Mouse (Mus musculus) forebrain, postnatal 0 days (tissue): ENCODE results near the gene Thap4. TPM values are rescaled to one million over a fixed set of nuclear protein-coding genes. Genes with fewer than 3 reads are reported as not detected.

Experiments used
- ATAC-seq: fragments of 200-750 bp; cut with Nextera tagmentation; 2 replicates; pipeline ENCODE4 v1.8.0; 2017; ENCODE audit warnings: mild to moderate bottlenecking, moderate library complexity
- DNase-seq: peaks from one replicate; pipeline ENCODE4 v3.0.0-alpha.2; 2015
- H3K27ac ChIP-seq: fragments of 300-500 bp; sonication (generic); 2 replicates; pipeline ENCODE4 v1.5.1; 2014; ENCODE audit warnings: low read depth, mild to moderate bottlenecking, antibody characterized with exemption, low read length, moderate library complexity, mixed read lengths
- H3K27me3 ChIP-seq: fragments of 300-500 bp; sonication (generic); 2 replicates; pipeline ENCODE4 v1.6.1; 2014; ENCODE audit warnings: mild to moderate bottlenecking, low read length, mixed read lengths; ENCODE audit not compliant: insufficient read depth
- H3K36me3 ChIP-seq: fragments of 300-500 bp; sonication (generic); 2 replicates; pipeline ENCODE4 v1.6.1; 2014; ENCODE audit warnings: mild to moderate bottlenecking, moderate library complexity; ENCODE audit not compliant: insufficient read depth
- H3K4me1 ChIP-seq: fragments of 300-500 bp; sonication (generic); 2 replicates; pipeline ENCODE4 v1.6.1; 2014; ENCODE audit warnings: antibody characterized with exemption; ENCODE audit not compliant: insufficient read depth
- H3K4me2 ChIP-seq: fragments of 300-500 bp; sonication (generic); 2 replicates; pipeline ENCODE4 v1.6.1; 2014; ENCODE audit warnings: low read depth, mild to moderate bottlenecking, moderate library complexity
- H3K4me3 ChIP-seq: fragments of 300-500 bp; sonication (generic); 2 replicates; pipeline ENCODE4 v1.5.1; 2014; ENCODE audit warnings: low read depth, low read length, mixed read lengths
- H3K9ac ChIP-seq: fragments of 300-500 bp; sonication (generic); 2 replicates; pipeline ENCODE4 v1.6.1; 2014; ENCODE audit warnings: mild to moderate bottlenecking
- H3K9me3 ChIP-seq: fragments of 300-500 bp; sonication (generic); 2 replicates; pipeline ENCODE4 v1.6.1; 2016; ENCODE audit warnings: low read length
- CTCF ChIP-seq: sonication (generic); IDR thresholded peaks from 2 replicates; pipeline ENCODE4 v1.5.1; 2016; ENCODE audit warnings: antibody characterized with exemption, control low read depth, low read depth
- WGBS: fragments of 180-500 bp; shearing (Covaris S2); extraction: QIAGEN DNeasy Blood & Tissue Kit; methylation state at CpG from one replicate; pipeline ENCODE4 v1.1.7; 2014; 5-methylcytosine and 5-hydroxymethylcytosine counted together
- polyA plus RNA-seq: library from polyadenylated mRNA; unstranded; fragments of >200 nt; fragmentation: Nextera tagmentation; extraction: Ambion mirVana; gene quantifications from 2 replicates; pipeline ENCODE4 v1.2.1, GENCODE M21; 2015
- total RNA-seq: library from RNA; depleted of rRNA; stranded (reverse); fragments of >200 nt; gene quantifications from 2 replicates; pipeline ENCODE4 v1.2.3, GENCODE M21; 2014

The Thap4 gene
- total and polyA plus RNA-seq, 2 experiments from 2014 or later = 51.2 to 71.3 TPM

DNA sequence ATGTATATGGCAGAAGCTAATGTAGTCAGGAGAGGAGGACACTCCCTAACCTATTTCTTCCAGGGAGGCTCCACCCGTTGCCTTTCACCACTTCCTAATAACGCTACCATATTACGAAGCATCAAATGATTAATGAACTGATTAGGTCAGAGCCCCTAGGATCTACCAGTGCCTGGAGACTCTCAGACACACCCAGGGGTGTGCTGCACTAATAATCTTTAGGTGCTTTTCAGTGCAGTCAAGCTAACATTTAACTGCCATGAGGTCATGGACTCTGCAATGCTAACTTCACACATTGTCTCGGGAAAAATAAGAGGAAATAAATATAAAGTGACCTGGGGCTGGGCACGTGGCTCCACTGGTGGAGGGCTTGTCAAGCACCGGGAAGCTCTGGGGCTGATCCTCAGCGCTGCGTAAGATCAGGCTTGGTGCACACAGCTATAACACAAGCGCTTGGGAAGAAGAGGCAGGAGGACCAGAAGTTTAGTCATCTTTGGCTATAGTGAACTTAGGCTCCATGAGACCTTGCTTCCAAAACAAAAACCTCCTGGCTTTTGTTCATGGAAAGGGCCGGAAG, 51.1 kb downstream of the Thap4 start:
- ATAC-seq = no peak
- no peaks in the 10 kb centered on the region for H3K9me3 ChIP-seq
- H3K4me3 ChIP-seq = no peak overlapping the region
- no peak for TF ChIP-seq CTCF
- no peak for DNase-seq
- H3K36me3 ChIP-seq = peaks cover 23% of the 10 kb centered on the region
- H3K27me3 ChIP-seq = no peaks in the 10 kb centered on the region
- no peak overlapping the region for H3K4me2 ChIP-seq
- H3K4me1 ChIP-seq = no peaks in the 10 kb centered on the region
- 95% methylated on average over 10 of the region's 10 CpGs for whole genome bisulfite sequencing
- H3K27ac ChIP-seq = no peak overlapping the region
- H3K9ac ChIP-seq = no peak overlapping the region

DNA sequence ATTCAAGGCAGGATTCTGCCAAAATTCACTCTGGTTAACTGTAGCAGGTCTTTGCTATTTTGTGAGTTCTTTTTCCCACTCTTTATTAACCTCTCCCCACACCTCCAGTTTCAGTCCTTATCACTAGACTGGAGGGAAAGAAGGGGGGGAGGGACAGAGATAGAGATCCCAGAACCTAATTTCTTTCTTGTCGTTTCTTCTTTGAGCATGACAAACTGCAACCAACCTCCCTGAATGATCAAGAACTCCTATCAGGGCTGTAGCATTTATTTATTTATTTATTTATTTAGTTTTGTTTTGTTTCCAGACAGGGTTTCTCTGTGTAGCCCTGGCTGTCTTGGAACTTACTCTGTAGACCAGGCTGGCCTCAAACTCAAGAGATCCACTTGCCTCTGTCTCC, 52.6 kb downstream of the Thap4 start:
- ATAC-seq (no peak), DNase-seq (no peak)
- H3K9me3 ChIP-seq = no peaks in the 10 kb centered on the region
- no peak overlapping the region for H3K4me3 ChIP-seq
- no peak overlapping the region for H3K4me2 ChIP-seq
- no peak for TF ChIP-seq CTCF
- no peaks in the 10 kb centered on the region for H3K4me1 ChIP-seq
- WGBS = 93% methylated on average over 1 of the region's 1 CpGs
- peaks cover 22% of the 10 kb centered on the region for H3K36me3 ChIP-seq
- H3K27ac ChIP-seq = no peak overlapping the region
- H3K27me3 ChIP-seq = no peaks in the 10 kb centered on the region
- no peak overlapping the region for H3K9ac ChIP-seq

DNA sequence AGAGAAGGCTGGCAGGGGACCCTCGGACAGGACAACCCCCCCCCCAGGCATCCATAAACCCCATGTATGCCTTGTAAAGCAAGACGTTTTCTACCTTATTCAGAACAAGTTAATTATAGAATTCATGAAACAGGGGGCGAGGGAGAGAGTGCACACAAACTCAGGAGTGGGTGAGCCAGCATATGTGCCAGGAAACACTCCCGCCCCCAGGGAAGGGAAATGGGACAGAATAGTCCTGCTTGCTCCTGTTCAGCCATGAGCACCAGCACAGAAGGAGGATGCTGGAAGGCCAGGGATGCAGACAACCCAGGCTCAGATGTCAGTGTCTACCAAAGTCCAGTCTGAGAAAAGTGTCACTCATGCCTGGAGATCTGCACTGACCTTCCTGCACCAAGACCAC, 55.5 kb downstream of the Thap4 start:
- TF ChIP-seq CTCF = no peak
- 70% methylated on average over 4 of the region's 4 CpGs for WGBS
- ATAC-seq = no peak

DNA sequence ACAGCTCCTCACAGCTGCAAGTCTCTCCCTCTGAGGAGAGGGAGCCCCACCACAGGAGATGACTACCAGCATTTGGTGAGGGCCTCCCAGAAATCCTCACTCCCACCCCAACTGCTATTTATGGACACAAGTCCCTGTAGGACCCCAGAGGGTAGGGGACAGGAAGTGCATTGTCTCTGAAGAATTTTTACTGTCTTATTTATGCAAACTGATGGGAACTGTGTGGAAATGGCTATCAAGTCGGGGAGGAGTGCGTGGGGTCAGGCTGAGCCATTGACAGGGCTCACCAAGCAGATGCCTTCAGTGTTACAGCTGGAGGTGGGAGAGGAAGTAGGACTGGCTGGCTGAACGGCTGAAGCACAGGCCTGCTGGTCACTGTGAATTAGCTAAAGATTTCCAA, 57.3 kb downstream of the Thap4 start:
- no peak for TF ChIP-seq CTCF
- no peak overlapping the region for H3K4me2 ChIP-seq
- H3K4me3 ChIP-seq = no peak overlapping the region
- H3K9ac ChIP-seq = no peak overlapping the region
- H3K27ac ChIP-seq = no peak overlapping the region
- H3K36me3 ChIP-seq = peaks cover 19% of the 10 kb centered on the region
- H3K4me1 ChIP-seq = no peaks in the 10 kb centered on the region
- no peaks in the 10 kb centered on the region for H3K27me3 ChIP-seq
- no peaks in the 10 kb centered on the region for H3K9me3 ChIP-seq
- 78% methylated on average over 3 of the region's 3 CpGs for WGBS
- DNase-seq (no peak), ATAC-seq (no peak)

More for the DNA sequence above, 55.5 kb downstream of the Thap4 start:
- no peaks in the 10 kb centered on the region for H3K9me3 ChIP-seq
- no peak overlapping the region for H3K4me2 ChIP-seq
- no peaks in the 10 kb centered on the region for H3K27me3 ChIP-seq
- DNase-seq = no peak
- H3K36me3 ChIP-seq = peaks cover 28% of the 10 kb centered on the region
- H3K4me1 ChIP-seq = no peaks in the 10 kb centered on the region
- no peak overlapping the region for H3K27ac ChIP-seq
- H3K9ac ChIP-seq = no peak overlapping the region
- H3K4me3 ChIP-seq = no peak overlapping the region

DNA sequence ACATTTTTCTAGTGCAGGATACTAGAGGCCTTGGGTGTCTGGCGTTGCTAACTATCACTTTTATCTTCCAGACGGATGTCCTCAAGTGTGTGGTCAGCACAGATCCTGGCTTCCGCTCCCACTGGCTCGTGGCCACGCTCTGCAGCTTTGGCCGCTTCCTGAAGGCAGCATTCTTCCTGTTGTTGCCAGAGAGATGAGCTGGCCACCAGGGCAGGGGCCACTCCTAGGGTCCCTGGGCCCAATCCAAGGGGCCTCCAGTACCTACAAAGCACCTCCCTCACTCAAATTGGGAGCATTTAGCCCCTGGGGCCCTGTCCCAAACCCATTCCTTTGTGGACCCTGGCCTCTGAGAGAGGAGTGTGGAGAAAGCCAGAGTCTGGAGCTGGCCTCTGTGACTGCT, 59.7 kb downstream of the Thap4 start:
- Histone ChIP-seq H3K27me3 (no peaks in the 10 kb centered on the region), H3K4me1 (no peaks in the 10 kb centered on the region), H3K36me3 (peaks cover 35% of the 10 kb centered on the region), H3K9me3 (no peaks in the 10 kb centered on the region), H3K27ac (no peak overlapping the region), H3K4me2 (no peak overlapping the region), H3K4me3 (no peak overlapping the region), H3K9ac (no peak overlapping the region)
- WGBS = 92% methylated on average over 6 of the region's 6 CpGs
- ATAC-seq (no peak), DNase-seq (no peak)
- TF ChIP-seq CTCF = no peak

DNA sequence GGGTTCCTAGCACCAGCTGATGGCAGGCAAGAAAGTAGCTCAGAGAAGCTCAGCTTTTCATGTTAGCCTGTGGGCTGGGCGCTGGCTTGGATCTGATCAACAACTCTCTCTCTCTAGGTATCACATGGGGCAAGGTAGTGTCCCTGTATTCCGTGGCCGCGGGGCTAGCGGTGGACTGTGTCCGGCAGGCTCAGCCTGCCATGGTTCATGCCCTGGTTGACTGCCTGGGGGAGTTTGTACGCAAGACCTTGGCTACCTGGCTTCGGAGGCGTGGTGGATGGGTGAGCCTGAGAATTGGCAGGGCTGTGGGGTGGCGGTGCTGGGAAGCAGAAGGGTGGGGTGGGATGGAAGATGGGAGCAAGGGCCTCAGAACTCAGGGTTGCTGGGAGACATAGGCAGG, 60.7 kb downstream of the Thap4 start:
- 95% methylated on average over 10 of the region's 10 CpGs for WGBS
- peaks cover 44% of the 10 kb centered on the region for H3K36me3 ChIP-seq
- no peak overlapping the region for H3K4me3 ChIP-seq
- no peaks in the 10 kb centered on the region for H3K4me1 ChIP-seq
- H3K9ac ChIP-seq = no peak overlapping the region
- ATAC-seq (no peak), DNase-seq (no peak)
- H3K27ac ChIP-seq = no peak overlapping the region
- H3K27me3 ChIP-seq = no peaks in the 10 kb centered on the region
- H3K9me3 ChIP-seq = no peaks in the 10 kb centered on the region
- TF ChIP-seq CTCF = no peak
- no peak overlapping the region for H3K4me2 ChIP-seq

DNA sequence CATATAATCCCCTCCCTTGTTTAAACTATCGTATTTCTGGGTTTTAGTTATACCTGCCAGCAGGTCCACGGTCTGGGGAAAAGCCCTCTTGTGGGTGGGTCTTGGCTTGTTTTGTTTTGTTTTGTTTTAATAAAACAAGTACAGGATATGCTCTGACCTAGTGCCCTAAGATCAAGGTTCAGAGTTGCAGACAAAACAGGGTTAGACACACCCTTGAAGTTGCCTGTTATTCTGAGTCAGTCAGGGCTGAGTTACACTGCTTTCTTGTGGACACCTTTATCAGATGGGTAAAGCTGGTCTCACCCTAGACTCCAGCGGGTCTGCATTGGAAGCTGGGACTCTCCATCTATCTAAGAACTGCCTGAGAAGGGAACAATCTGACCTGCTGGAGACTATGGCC, 61.2 kb downstream of the Thap4 start:
- no peaks in the 10 kb centered on the region for H3K9me3 ChIP-seq
- WGBS = 89% methylated on average over 3 of the region's 3 CpGs

More for the DNA sequence above, 61.2 kb downstream of the Thap4 start:
- Histone ChIP-seq H3K27ac (no peak overlapping the region), H3K4me3 (no peak overlapping the region), H3K9ac (no peak overlapping the region), H3K27me3 (no peaks in the 10 kb centered on the region), H3K36me3 (peaks cover 44% of the 10 kb centered on the region), H3K4me2 (no peak overlapping the region), H3K4me1 (no peaks in the 10 kb centered on the region)
- no peak for TF ChIP-seq CTCF
- no peak for DNase-seq
- ATAC-seq = no peak
